Mouse (Mus musculus) kidney, adult 2 months (tissue): Measurements from ENCODE around the gene Mark2. TPM values are rescaled to one million over a fixed set of nuclear protein-coding genes. Genes with fewer than 3 reads are reported as not detected.

Experiments used
- DNase-seq: peaks from one replicate; pipeline ENCODE4 v3.0.0; 2021
- H3K27ac ChIP-seq: fragments of 200-500 bp; 2 replicates; pipeline ENCODE4 v1.5.1; 2012; ENCODE audit warnings: low read depth, low read length, control low read depth, inconsistent platforms; ENCODE audit not compliant: insufficient read depth
- H3K27me3 ChIP-seq: fragments of 200-500 bp; replicated peaks from 2 replicates; pipeline ENCODE4 v1.6.1; 2012; ENCODE audit warnings: mild to moderate bottlenecking, moderate library complexity, low read length, inconsistent platforms; ENCODE audit not compliant: control insufficient read depth, insufficient read depth
- H3K36me3 ChIP-seq: fragments of 200-500 bp; 2 replicates; pipeline ENCODE4 v1.6.1; 2012; ENCODE audit warnings: mild to moderate bottlenecking, moderate library complexity, low read length, inconsistent platforms; ENCODE audit not compliant: control insufficient read depth, insufficient read depth
- H3K4me1 ChIP-seq: fragments of 200-500 bp; 2 replicates; pipeline ENCODE4 v1.6.1; 2011; ENCODE audit warnings: low read length; ENCODE audit not compliant: control insufficient read depth, insufficient read depth
- H3K4me3 ChIP-seq: fragments of 200-500 bp; 2 replicates; pipeline ENCODE4 v1.5.1; 2011; ENCODE audit warnings: mild to moderate bottlenecking, low read depth, low read length, control low read depth; ENCODE audit not compliant: insufficient read depth
- CTCF ChIP-seq: fragments of 200-500 bp; conservative IDR thresholded peaks from 2 replicates; pipeline ENCODE4 v1.5.1; 2011; ENCODE audit warnings: low read depth, mild to moderate bottlenecking, control low read depth, low read length, moderate library complexity, mixed read lengths; ENCODE audit not compliant: insufficient read depth, insufficient read length
- POLR2A ChIP-seq: fragments of 200-500 bp; IDR thresholded peaks from one replicate; pipeline ENCODE4 v1.6.1; 2011; ENCODE audit warnings: low read depth, low read length, control low read depth
- WGBS: fragments of 180-500 bp; shearing (Covaris S2); methylation state at CpG from one replicate; pipeline ENCODE4 v1.1.7; 2018; 5-methylcytosine and 5-hydroxymethylcytosine counted together
- polyA plus RNA-seq: library from polyadenylated mRNA; depleted of rRNA; stranded (reverse); fragments of >200 nt; gene quantifications from 2 replicates; pipeline ENCODE4 v1.2.3, GENCODE M21; 2012

Mark2 gene
- polyA plus RNA-seq, 1 experiment, result 85.0 TPM

GRCm38 (mm10) chr19:7295959-7296358 lies 45.7 kb downstream of the Mark2 start:
- H3K27ac ChIP-seq, result peak overlapping the region; percentile 94
- TF ChIP-seq CTCF (no peak), POLR2A (peak; percentile 30)
- no peak overlapping the region for H3K4me3 ChIP-seq
- no peaks in the 10 kb centered on the region for H3K36me3 ChIP-seq
- WGBS, result 51% methylated on average over 4 of the region's 4 CpGs
- H3K27me3 ChIP-seq, result no peaks in the 10 kb centered on the region
- peak; percentile 80 for DNase-seq
- peaks cover 42% of the 10 kb centered on the region for H3K4me1 ChIP-seq

GRCm38 (mm10) chr19:7295071-7295658 lies 46.5 kb downstream of the Mark2 start:
- WGBS, result 13% methylated on average over 15 of the region's 15 CpGs

GRCm38 (mm10) chr19:7294098-7294876 lies 47.4 kb downstream of the Mark2 start:
- no peaks in the 10 kb centered on the region for H3K27me3 ChIP-seq
- H3K4me1 ChIP-seq, result peaks cover 42% of the 10 kb centered on the region
- peak; percentile 44 for DNase-seq
- WGBS, result 44% methylated on average over 8 of the region's 8 CpGs
- H3K27ac ChIP-seq, result peak overlapping the region; percentile 94
- no peak for TF ChIP-seq CTCF
- no peak for TF ChIP-seq POLR2A
- H3K4me3 ChIP-seq, result peak overlapping the region; percentile 38
- H3K36me3 ChIP-seq, result no peaks in the 10 kb centered on the region

More at GRCm38 (mm10) chr19:7295071-7295658, 46.5 kb downstream of the Mark2 start:
- peak overlapping the region; percentile 38 for H3K4me3 ChIP-seq
- no peak for TF ChIP-seq POLR2A
- no peak for TF ChIP-seq CTCF
- H3K4me1 ChIP-seq, result peaks cover 42% of the 10 kb centered on the region
- no peaks in the 10 kb centered on the region for H3K27me3 ChIP-seq
- H3K27ac ChIP-seq, result peak overlapping the region; percentile 94
- H3K36me3 ChIP-seq, result no peaks in the 10 kb centered on the region
- peak; percentile 86 for DNase-seq

- peaks cover 37% of the 10 kb centered on the region for H3K4me1 ChIP-seq
- 74% methylated on average over 7 of the region's 7 CpGs for WGBS
- DNase-seq, result no peak
- no peaks in the 10 kb centered on the region for H3K27me3 ChIP-seq
- no peak overlapping the region for H3K27ac ChIP-seq
- no peaks in the 10 kb centered on the region; the same call in none of the 2 replicates for H3K36me3 ChIP-seq
- no peak overlapping the region for H3K4me3 ChIP-seq
- TF ChIP-seq POLR2A, result no peak
- no peak for TF ChIP-seq CTCF
These were observed 49.5 kb downstream of the Mark2 start for GRCm38 (mm10) chr19:7291958-7292709.

- Histone ChIP-seq H3K27ac (no peak overlapping the region), H3K4me1 (peaks cover 18% of the 10 kb centered on the region), H3K36me3 (peaks cover 4% of the 10 kb centered on the region), H3K4me3 (no peak overlapping the region), H3K27me3 (no peaks in the 10 kb centered on the region)
- TF ChIP-seq POLR2A (no peak), CTCF (no peak)
- 11% methylated on average over 2 of the region's 2 CpGs for WGBS
- no peak for DNase-seq
These were observed 51.9 kb downstream of the Mark2 start for GRCm38 (mm10) chr19:7289767-7290166.

GRCm38 (mm10) chr19:7288288-7288687 lies 53.4 kb downstream of the Mark2 start:
- peaks cover 9% of the 10 kb centered on the region for H3K36me3 ChIP-seq
- H3K27ac ChIP-seq, result no peak overlapping the region
- H3K4me1 ChIP-seq, result peaks cover 10% of the 10 kb centered on the region; the same call in 1 of the 2 replicates
- H3K27me3 ChIP-seq, result no peaks in the 10 kb centered on the region
- WGBS, result 83% methylated on average over 3 of the region's 3 CpGs
- TF ChIP-seq CTCF, result no peak
- no peak for TF ChIP-seq POLR2A
- no peak for DNase-seq
- no peak overlapping the region for H3K4me3 ChIP-seq
